Mouse (Mus musculus) hindbrain, postnatal 0 days (tissue): Measurements from ENCODE around the gene Nf1. TPM values are rescaled to one million over a fixed set of nuclear protein-coding genes. Genes with fewer than 3 reads are reported as not detected.
A peak's percentile ranks its signal among the peaks of the same experiment; 100 is the strongest.

Source experiments
- ATAC-seq: fragments of 200-750 bp; cut with Nextera tagmentation; 2 replicates; pipeline ENCODE4 v1.8.0; 2017; ENCODE audit warnings: mild to moderate bottlenecking, moderate TSS enrichment, moderate library complexity
- DNase-seq: peaks from one replicate; pipeline ENCODE4 v3.0.0-alpha.2; 2015; ENCODE audit warnings: low spot score
- H3K27ac ChIP-seq: fragments of 300-500 bp; sonication (generic); 2 replicates; pipeline ENCODE4 v1.5.1; 2014; ENCODE audit warnings: mild to moderate bottlenecking
- H3K27me3 ChIP-seq: fragments of 300-500 bp; sonication (generic); 2 replicates; pipeline ENCODE4 v1.6.1; 2014; ENCODE audit warnings: low read length, mixed read lengths; ENCODE audit not compliant: insufficient read depth
- H3K36me3 ChIP-seq: fragments of 300-500 bp; sonication (generic); 2 replicates; pipeline ENCODE4 v1.6.1; 2014; ENCODE audit warnings: low read length, mixed read lengths; ENCODE audit not compliant: insufficient read depth
- H3K4me1 ChIP-seq: fragments of 300-500 bp; sonication (generic); 2 replicates; pipeline ENCODE4 v1.6.1; 2014; ENCODE audit warnings: antibody characterized with exemption, low read length, mixed read lengths; ENCODE audit not compliant: insufficient read depth
- H3K4me2 ChIP-seq: fragments of 300-500 bp; sonication (generic); 2 replicates; pipeline ENCODE4 v1.6.1; 2014; ENCODE audit warnings: low read depth, mild to moderate bottlenecking, low read length, moderate library complexity, mixed read lengths
- H3K4me3 ChIP-seq: fragments of 300-500 bp; sonication (generic); 2 replicates; pipeline ENCODE4 v1.5.1; 2014; ENCODE audit warnings: low read length
- H3K9ac ChIP-seq: fragments of 300-500 bp; sonication (generic); replicated peaks from 2 replicates; pipeline ENCODE4 v1.6.1; 2014; ENCODE audit warnings: mild to moderate bottlenecking, low read length, moderate library complexity, mixed read lengths
- H3K9me3 ChIP-seq: fragments of 300-500 bp; sonication (generic); 2 replicates; pipeline ENCODE4 v1.6.1; 2016; ENCODE audit warnings: low read length, mixed read lengths
- CTCF ChIP-seq: IDR thresholded peaks from 2 replicates; pipeline ENCODE4 v1.5.1; 2016; ENCODE audit warnings: antibody characterized with exemption, control low read depth, low read depth
- WGBS: fragments of 180-500 bp; shearing (Covaris S2); extraction: QIAGEN DNeasy Blood & Tissue Kit; methylation state at CpG from one replicate; pipeline ENCODE4 v1.1.7; 2014; 5-methylcytosine and 5-hydroxymethylcytosine counted together
- polyA plus RNA-seq: library from polyadenylated mRNA; unstranded; fragments of >200 nt; fragmentation: Nextera tagmentation; extraction: Ambion mirVana; gene quantifications from 2 replicates; pipeline ENCODE4 v1.2.1, GENCODE M21; 2015
- total RNA-seq: library from RNA; depleted of rRNA; stranded (reverse); fragments of >200 nt; gene quantifications from 2 replicates; pipeline ENCODE4 v1.2.3, GENCODE M21; 2014

Gene Nf1
- total and polyA plus RNA-seq, 2 experiments from 2014 or later = 8.7 to 68.4 TPM

GRCm38 (mm10) chr11:79590664-79591590, 251.4 kb downstream of the Nf1 start, which contains the start of gene Rab11fip4:
Rab11fip4 (plus strand) TSS chr11:79591212.
- Histone ChIP-seq H3K4me1 (peaks cover 11% of the 10 kb centered on the region; the same call in 1 of the 2 replicates), H3K27ac (peak within 1 kb of the TSS; percentile 89), H3K9ac (peak within 1 kb of the TSS; percentile 84), H3K36me3 (no peaks in the 10 kb centered on the region), H3K4me3 (peak within 1 kb of the TSS; percentile 68), H3K4me2 (peak within 1 kb of the TSS; percentile 78), H3K9me3 (no peaks in the 10 kb centered on the region), H3K27me3 (no peaks in the 10 kb centered on the region)
- TF ChIP-seq CTCF = no peak
- 2% methylated on average over 54 of the region's 98 CpGs for WGBS
- DNase-seq (peak; percentile 89), ATAC-seq (peak; percentile 89)

- peak overlapping the region; percentile 68 for H3K4me3 ChIP-seq
- DNase-seq (peak; percentile 48), ATAC-seq (peak; percentile 36; the same call in 1 of the 2 replicates)
- H3K4me1 ChIP-seq = peaks cover 11% of the 10 kb centered on the region; the same call in 1 of the 2 replicates
- no peaks in the 10 kb centered on the region for H3K36me3 ChIP-seq
- peak overlapping the region; percentile 84 for H3K9ac ChIP-seq
- H3K4me2 ChIP-seq = peak overlapping the region; percentile 78
- WGBS = 14% methylated on average over 5 of the region's 5 CpGs
- H3K27ac ChIP-seq = peak overlapping the region; percentile 89
- no peaks in the 10 kb centered on the region for H3K27me3 ChIP-seq
- TF ChIP-seq CTCF = no peak
- no peaks in the 10 kb centered on the region for H3K9me3 ChIP-seq
Measured at GRCm38 (mm10) chr11:79591591-79591975, 252.1 kb downstream of the Nf1 start.

GRCm38 (mm10) chr11:79593495-79593894, 254.0 kb downstream of the Nf1 start:
- ATAC-seq (no peak), DNase-seq (no peak)
- no peak overlapping the region; the same call in 1 of the 2 replicates for H3K4me3 ChIP-seq
- peak overlapping the region; percentile 78 for H3K4me2 ChIP-seq
- no peaks in the 10 kb centered on the region for H3K27me3 ChIP-seq
- H3K4me1 ChIP-seq = peaks cover 11% of the 10 kb centered on the region; the same call in 1 of the 2 replicates
- WGBS = 34% methylated on average over 11 of the region's 11 CpGs
- H3K27ac ChIP-seq = no peak overlapping the region
- TF ChIP-seq CTCF = no peak
- H3K9ac ChIP-seq = no peak overlapping the region
- no peaks in the 10 kb centered on the region for H3K9me3 ChIP-seq
- no peaks in the 10 kb centered on the region for H3K36me3 ChIP-seq

- no peak for TF ChIP-seq CTCF
- no peaks in the 10 kb centered on the region for H3K36me3 ChIP-seq
- WGBS = 53% methylated on average over 2 of the region's 2 CpGs
- H3K4me1 ChIP-seq = peaks cover 24% of the 10 kb centered on the region
- H3K9me3 ChIP-seq = no peaks in the 10 kb centered on the region
- 0 out of 2 replicates have a peak overlapping the region, but pooled peaks have one; percentile 1 for H3K4me2 ChIP-seq
- ATAC-seq = no peak
- H3K27me3 ChIP-seq = no peaks in the 10 kb centered on the region
- no peak overlapping the region for H3K9ac ChIP-seq
- no peak overlapping the region for H3K4me3 ChIP-seq
- H3K27ac ChIP-seq = peak overlapping the region; percentile 42
- no peak for DNase-seq
Measured at GRCm38 (mm10) chr11:79610454-79610853, 271.0 kb downstream of the Nf1 start.

- TF ChIP-seq CTCF = no peak
- DNase-seq (peak; percentile 42), ATAC-seq (peak; percentile 51)
- no peaks in the 10 kb centered on the region for H3K9me3 ChIP-seq
- H3K27me3 ChIP-seq = no peaks in the 10 kb centered on the region
- 0 out of 2 replicates have a peak overlapping the region, but pooled peaks have one; percentile 1 for H3K4me2 ChIP-seq
- no peak overlapping the region for H3K4me3 ChIP-seq
- peak overlapping the region; percentile 42 for H3K27ac ChIP-seq
- H3K9ac ChIP-seq = no peak overlapping the region
- H3K4me1 ChIP-seq = peaks cover 24% of the 10 kb centered on the region
- no peaks in the 10 kb centered on the region for H3K36me3 ChIP-seq
- 13% methylated on average over 13 of the region's 13 CpGs for WGBS
Measured at GRCm38 (mm10) chr11:79611011-79611666, 271.6 kb downstream of the Nf1 start.

- no peak overlapping the region for H3K27ac ChIP-seq
- no peaks in the 10 kb centered on the region for H3K9me3 ChIP-seq
- no peak overlapping the region for H3K4me2 ChIP-seq
- DNase-seq (no peak), ATAC-seq (no peak)
- H3K36me3 ChIP-seq = no peaks in the 10 kb centered on the region
- 18% methylated on average over 1 of the region's 1 CpGs for WGBS
- H3K4me1 ChIP-seq = peaks cover 24% of the 10 kb centered on the region
- TF ChIP-seq CTCF = no peak
- no peak overlapping the region for H3K4me3 ChIP-seq
- no peak overlapping the region for H3K9ac ChIP-seq
- H3K27me3 ChIP-seq = no peaks in the 10 kb centered on the region
Measured at GRCm38 (mm10) chr11:79612046-79612600, 272.6 kb downstream of the Nf1 start.
